Mouse (Mus musculus) gastrocnemius, postnatal 10 days (tissue): Measurements from ENCODE around the gene Ip6k1. TPM values are rescaled to one million over a fixed set of nuclear protein-coding genes. Genes with fewer than 3 reads are reported as not detected.

Experiments
- DNase-seq: peaks from one replicate; pipeline ENCODE4 v3.0.0; 2021; ENCODE audit warnings: mixed read lengths
- long read RNA-seq, 2 experiments: library from polyadenylated mRNA; stranded (forward); transcript quantifications; one replicate each; pipeline ENCODE4 v2.0.0; 2021
- total RNA-seq, 2 experiments: library from RNA; stranded (reverse); gene quantifications; 2 replicates each; pipeline ENCODE4 v1.2.3; 2021

Ip6k1 gene
- total RNA-seq, result 10 to 100 TPM; 38.9 to 42.9 TPM
- long read RNA-seq, experiment 1, full-length matches to known transcripts, result 34 of 83 reads
- long read RNA-seq, experiment 1, partial matches to known transcripts, result 13 of 83 reads
- long read RNA-seq, experiment 1, other reads (novel, unspliced or antisense), result 36 of 83 reads
- long read RNA-seq, experiment 2, full-length matches to known transcripts, result 32 of 60 reads
- long read RNA-seq, experiment 2, partial matches to known transcripts, result 6 of 60 reads
- long read RNA-seq, experiment 2, other reads (novel, unspliced or antisense), result 22 of 60 reads

DNA sequence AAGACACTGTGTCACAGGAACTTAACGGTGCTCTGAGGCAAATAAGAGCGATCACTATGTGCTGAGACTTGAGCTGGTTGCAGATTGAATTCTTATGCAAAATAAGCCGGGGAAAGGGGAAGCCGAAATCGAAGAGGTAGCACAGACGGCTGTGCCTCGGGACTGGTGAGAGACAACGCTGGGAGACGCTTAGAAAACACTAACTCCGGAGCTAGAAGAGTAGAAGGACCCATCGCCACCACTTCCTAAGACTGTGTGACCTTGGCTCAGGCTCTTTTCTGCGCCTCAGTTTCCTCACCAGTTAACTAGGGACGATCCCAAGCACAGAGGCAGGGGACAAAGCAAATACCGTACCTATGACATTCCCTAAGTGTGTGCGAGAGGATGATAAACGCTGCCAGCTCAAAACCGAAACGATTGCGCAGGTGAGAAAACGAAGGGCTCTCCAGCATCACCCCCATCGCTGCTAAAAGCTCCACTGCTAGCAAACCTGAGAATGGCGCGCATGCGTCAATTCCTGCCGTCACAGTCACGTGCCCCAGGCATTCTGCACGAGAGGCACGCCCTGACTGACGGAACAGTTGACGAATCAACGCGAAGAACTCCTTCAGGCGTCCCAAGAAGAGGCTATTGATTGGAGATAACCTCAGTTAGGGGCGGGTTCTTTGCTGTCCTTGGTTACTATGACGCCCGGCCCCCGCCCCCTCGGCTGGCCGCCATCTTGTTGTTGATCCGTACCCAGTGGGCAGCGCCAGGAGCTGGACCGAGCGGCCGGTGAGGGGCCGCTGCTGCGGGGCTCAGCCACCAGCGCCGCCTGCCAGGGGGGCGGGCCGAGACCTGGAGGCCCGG lies at the start of gene Ip6k1:
TSS of gene Ip6k1 (plus strand) at position 580 of the 849 bp plus-strand sequence.
- DNase-seq, result peak; percentile 100

DNA sequence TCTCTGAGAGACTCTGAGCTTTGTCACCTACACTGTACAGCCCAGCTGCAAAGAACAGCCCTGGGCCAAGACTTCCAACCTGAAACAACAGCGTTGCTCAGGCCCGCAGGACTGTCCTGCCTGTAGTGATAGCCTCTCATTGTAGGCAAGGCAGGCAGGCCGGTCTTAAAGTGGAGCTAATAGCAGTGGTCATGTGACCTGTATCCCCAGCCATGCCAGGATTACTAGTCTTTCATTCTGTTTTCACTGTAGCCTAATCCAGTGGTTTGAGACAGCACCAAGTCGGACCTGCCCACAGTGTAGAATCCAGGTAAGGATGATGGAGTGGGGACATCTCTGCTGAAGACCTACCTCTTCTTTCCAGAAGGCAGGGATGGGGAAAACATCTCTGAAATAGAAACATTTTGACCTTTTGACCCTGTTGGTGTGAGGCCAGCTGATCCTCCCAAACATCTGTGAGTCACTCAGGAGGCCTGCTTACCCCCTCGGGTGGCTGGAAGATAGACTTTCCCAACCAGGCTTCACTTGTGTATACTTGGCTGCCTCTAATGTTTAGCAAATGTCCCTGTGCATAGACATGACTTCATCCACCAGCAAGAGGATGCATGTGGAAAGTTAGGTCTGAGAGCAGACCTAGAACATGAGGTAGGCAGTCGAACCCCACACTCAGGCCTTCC lies 46.5 kb upstream of the Ip6k1 start:
- no peak for DNase-seq

GRCm38 (mm10) chr9:107957141-107957540 lies 45.2 kb upstream of the Ip6k1 start:
- no peak for DNase-seq

- DNase-seq, result no peak
Measured at GRCm38 (mm10) chr9:107959896-107960295, 42.4 kb upstream of the Ip6k1 start.

GRCm38 (mm10) chr9:107960928-107961327 lies 41.4 kb upstream of the Ip6k1 start:
- no peak for DNase-seq

- DNase-seq, result no peak
Measured at GRCm38 (mm10) chr9:107961351-107961762, 40.9 kb upstream of the Ip6k1 start.

GRCm38 (mm10) chr9:107961881-107962280 lies 40.4 kb upstream of the Ip6k1 start:
- DNase-seq, result no peak

DNA sequence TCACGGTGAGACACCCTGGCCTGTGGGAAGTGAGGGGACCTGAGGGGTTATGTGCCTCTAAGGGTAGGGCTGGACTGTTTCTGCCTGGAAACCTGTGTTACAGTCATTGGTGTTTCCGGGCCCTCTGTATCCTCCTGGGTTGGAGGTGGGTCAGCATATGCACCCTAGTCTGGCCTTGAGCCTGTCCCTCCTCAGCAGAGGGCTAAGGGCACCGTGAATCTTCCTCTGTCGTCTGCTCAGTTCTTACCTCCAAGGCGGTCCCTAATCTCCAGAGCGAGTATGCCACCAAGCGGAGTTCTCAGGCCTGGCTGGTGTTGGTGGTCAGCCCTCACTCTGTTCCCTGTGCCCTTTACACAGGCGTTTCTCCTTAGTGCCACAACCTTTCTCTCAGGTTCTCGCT lies 39.4 kb upstream of the Ip6k1 start:
- no peak for DNase-seq

GRCm38 (mm10) chr9:107963700-107964099 lies 38.6 kb upstream of the Ip6k1 start:
- DNase-seq, result peak; percentile 90

DNA sequence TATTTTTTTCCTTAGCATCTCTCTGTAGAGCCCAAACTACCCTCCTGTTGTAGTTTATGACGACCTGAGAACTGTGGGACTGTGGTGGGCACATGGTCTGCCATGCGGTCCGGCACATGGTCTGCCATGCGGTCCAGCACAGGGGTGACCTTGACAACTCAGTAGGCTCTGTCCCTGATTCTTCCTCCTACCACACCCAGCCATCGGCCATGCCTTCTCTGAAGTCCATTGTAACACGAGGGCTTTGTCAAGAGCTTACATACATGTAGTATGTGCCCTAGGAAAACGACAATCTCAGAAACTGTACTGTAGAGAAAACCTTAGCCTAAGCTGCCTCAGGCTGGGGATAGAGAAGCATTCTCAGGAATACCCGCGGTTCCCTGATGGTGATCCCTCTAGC lies 37.6 kb upstream of the Ip6k1 start:
- DNase-seq, result no peak

- no peak for DNase-seq
Measured at GRCm38 (mm10) chr9:107966676-107967075, 35.6 kb upstream of the Ip6k1 start.

GRCm38 (mm10) chr9:107967437-107967836 lies 34.9 kb upstream of the Ip6k1 start:
- no peak for DNase-seq

GRCm38 (mm10) chr9:107968531-107968930 lies 33.8 kb upstream of the Ip6k1 start:
- no peak for DNase-seq

DNA sequence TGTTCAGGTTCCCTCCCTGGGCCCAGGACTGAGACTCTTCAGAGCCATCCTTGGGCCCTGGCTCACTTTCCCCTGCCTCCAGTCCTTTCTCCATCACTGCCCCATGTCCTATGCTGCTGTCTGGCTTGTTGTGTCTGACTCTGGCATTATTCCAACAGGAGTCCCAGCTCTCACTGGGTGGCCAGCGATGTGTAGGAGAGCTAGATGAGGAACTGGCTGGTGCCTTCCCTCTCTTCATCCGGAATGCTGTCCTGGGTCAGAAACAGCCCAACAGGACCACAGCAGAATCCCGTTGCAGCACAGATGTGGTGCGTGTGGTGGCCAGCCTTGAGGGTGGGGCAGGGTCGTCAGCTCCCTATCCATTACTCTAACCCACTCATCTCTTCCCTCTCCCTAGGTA lies 32.0 kb upstream of the Ip6k1 start:
- DNase-seq, result no peak

- no peak for DNase-seq
Measured at GRCm38 (mm10) chr9:107971690-107972541, 30.4 kb upstream of the Ip6k1 start.

GRCm38 (mm10) chr9:107974491-107975171 lies 27.7 kb upstream of the Ip6k1 start:
- DNase-seq, result no peak

DNA sequence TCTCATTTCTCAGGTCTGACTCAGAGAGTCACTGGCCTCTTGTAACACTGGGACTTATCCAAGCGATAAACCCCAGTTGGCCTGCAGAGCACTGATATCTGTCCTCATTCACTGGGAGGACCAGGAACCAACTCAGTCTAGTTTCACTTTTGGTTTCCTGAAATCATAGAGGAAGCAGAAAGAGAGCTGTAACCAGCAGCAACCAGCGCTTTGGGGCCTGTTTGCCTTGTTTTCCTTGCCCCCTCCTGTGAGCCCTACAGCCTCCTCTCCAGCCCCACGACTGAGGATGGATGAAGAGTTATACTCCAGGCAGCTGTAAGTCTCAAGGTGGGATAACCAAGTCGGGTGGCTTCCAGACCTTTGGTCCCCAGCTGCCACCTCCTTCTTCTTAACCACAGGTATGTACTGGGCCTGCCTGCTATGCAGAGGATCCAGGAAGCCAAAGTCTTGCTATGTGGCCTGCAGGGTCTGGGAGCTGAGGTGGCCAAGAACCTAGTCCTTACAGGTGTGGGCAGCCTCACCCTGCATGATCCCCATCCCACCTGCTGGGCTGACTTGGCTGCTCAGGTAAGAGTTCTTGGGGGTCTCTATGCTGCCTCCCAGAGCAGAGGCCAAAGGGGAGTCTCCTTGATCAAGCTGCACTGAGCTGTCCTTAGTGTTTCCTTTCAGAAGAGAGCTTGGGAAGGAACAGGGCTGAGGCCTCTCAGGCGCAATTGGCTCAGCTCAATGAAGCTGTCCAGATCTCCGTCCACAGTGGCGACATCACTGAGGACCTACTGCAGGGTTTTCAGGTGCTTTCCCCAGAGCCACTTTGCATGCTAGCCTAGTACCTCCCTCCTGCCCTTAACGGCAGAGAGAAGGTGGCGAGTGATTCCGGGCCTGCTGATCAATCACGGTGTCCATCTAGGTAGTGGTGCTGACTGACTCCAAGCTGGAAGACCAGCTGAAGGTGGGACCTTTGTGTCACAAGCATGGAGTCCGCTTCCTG lies 26.6 kb upstream of the Ip6k1 start, which contains the start of gene Uba7:
TSS of gene Uba7 (plus strand) at position 107 of the 988 bp plus-strand sequence.
- DNase-seq, result no peak

DNA sequence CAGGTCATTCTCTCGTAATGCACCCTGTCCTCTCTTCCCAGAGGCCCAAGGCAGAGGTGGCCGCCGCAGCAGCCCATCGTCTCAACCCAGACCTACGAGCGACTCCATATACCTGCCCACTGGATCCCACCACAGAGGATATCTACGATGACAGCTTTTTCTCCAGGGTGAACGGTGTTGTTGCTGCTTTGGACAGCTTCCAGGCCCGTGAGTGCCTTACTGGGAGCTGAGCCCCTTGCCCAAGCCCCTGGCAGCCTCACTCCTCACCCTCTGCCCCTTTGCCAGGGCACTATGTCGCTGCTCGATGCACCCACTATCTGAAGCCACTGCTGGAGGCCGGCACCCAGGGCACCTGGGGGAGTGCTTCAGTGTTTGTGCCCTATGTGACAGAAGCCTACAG lies 23.5 kb upstream of the Ip6k1 start:
- DNase-seq, result no peak

GRCm38 (mm10) chr9:107981684-107982605 lies 20.4 kb upstream of the Ip6k1 start:
- DNase-seq, result no peak
